Comparison of ENCODE assay signal across 23 mouse cellular contexts in genomic region chr10:56994969-56995368, GRCm38 (mm10).
DNase-seq lines count a peak whose midpoint lies in the region; ATAC-seq lines count a peak whose summit lies in the region.
"Had no signal": no experiment of that assay in that cellular context is flagged by ENCODE, and none has a peak within 500 bp of the region (broad histone marks: within the 10 kb centered on the region; RNA-seq: fewer than 3 reads in every experiment).

No protein-coding gene starts in this region.

- H3K9ac ChIP-seq in embryonic facial prominence, embryonic 14.5 days (ENCODE audit: low read depth, low read length) = no peak overlapping the region
- no peak overlapping the region for H3K9ac ChIP-seq in limb, embryonic 15.5 days
- H3K9ac ChIP-seq in stomach, embryonic 16.5 days (ENCODE audit: low read length) = no peak overlapping the region
- H3K9ac ChIP-seq: embryonic facial prominence, embryonic 13.5 days; forebrain, embryonic 13.5 days; forebrain, embryonic 15.5 days; forebrain, postnatal 0 days had no signal

- H3K36me3 ChIP-seq in embryonic facial prominence, embryonic 14.5 days (ENCODE audit: control insufficient read depth, insufficient read depth, low read length) = no peaks in the 10 kb centered on the region
- no peaks in the 10 kb centered on the region for H3K36me3 ChIP-seq in embryonic facial prominence, embryonic 10.5 days (replicated peaks)
- no peaks in the 10 kb centered on the region for H3K36me3 ChIP-seq in limb, embryonic 15.5 days
- H3K36me3 ChIP-seq in stomach, embryonic 16.5 days (ENCODE audit: control insufficient read depth, insufficient read depth, low read length) = no peaks in the 10 kb centered on the region
- H3K36me3 ChIP-seq: embryonic facial prominence, embryonic 13.5 days; forebrain, embryonic 15.5 days; G1E had no signal

- no peak overlapping the region for H3K27ac ChIP-seq in embryonic facial prominence, embryonic 14.5 days (replicated peaks; ENCODE audit: low read depth, low read length)
- no peak overlapping the region for H3K27ac ChIP-seq in embryonic facial prominence, embryonic 10.5 days (replicated peaks)
- H3K27ac ChIP-seq in limb, embryonic 15.5 days = no peak overlapping the region
- peak overlapping the region; percentile 72 for H3K27ac ChIP-seq in stomach, embryonic 16.5 days (ENCODE audit: low read length)
- H3K27ac ChIP-seq: embryonic facial prominence, embryonic 13.5 days; forebrain, embryonic 13.5 days; forebrain, embryonic 15.5 days had no signal

- no peak overlapping the region for H3K4me3 ChIP-seq in embryonic facial prominence, embryonic 14.5 days (ENCODE audit: low read depth, low read length)
- H3K4me3 ChIP-seq in embryonic facial prominence, embryonic 10.5 days = no peak overlapping the region
- H3K4me3 ChIP-seq in limb, embryonic 15.5 days = no peak overlapping the region
- no peak overlapping the region for H3K4me3 ChIP-seq in stomach, embryonic 16.5 days (replicated peaks; ENCODE audit: low read length)
- H3K4me3 ChIP-seq: embryonic facial prominence, embryonic 13.5 days; forebrain, embryonic 13.5 days; forebrain, embryonic 15.5 days had no signal

- 93% methylated on average over 3 of the region's 3 CpGs for WGBS in embryonic facial prominence, embryonic 14.5 days
- 93% methylated on average over 3 of the region's 3 CpGs for WGBS in embryonic facial prominence, embryonic 10.5 days
- 81% methylated on average over 3 of the region's 3 CpGs for WGBS in limb, embryonic 15.5 days
- 69% methylated on average over 3 of the region's 3 CpGs for WGBS in stomach, embryonic 16.5 days

- no peak for ATAC-seq in embryonic facial prominence, embryonic 14.5 days (ENCODE audit: low read depth)
- ATAC-seq in limb, embryonic 15.5 days (ENCODE audit: insufficient number of reproducible peaks, low FRiP score, low TSS enrichment, low read depth) = peak; percentile 40; the same call in 1 of the 2 replicates
- ATAC-seq in stomach, embryonic 16.5 days (ENCODE audit: insufficient read depth, low FRiP score) = peak; percentile 29; the same call in 1 of the 2 replicates
- ATAC-seq: activated CD4-positive, CD25-positive, alpha-beta regulatory T cell, adult 4 months; CD4-positive, CD25-positive, alpha-beta regulatory T cell, adult 4 months; forebrain, embryonic 13.5 days; forebrain, embryonic 15.5 days; forebrain, postnatal 0 days had no signal

- H3K27me3 ChIP-seq in embryonic facial prominence, embryonic 14.5 days (replicated peaks; ENCODE audit: control insufficient read depth, insufficient read depth, low read length) = no peaks in the 10 kb centered on the region
- H3K27me3 ChIP-seq in embryonic facial prominence, embryonic 10.5 days (replicated peaks; ENCODE audit: low read depth, poor library complexity, severe bottlenecking) = no peaks in the 10 kb centered on the region
- no peaks in the 10 kb centered on the region for H3K27me3 ChIP-seq in limb, embryonic 15.5 days
- H3K27me3 ChIP-seq in stomach, embryonic 16.5 days (ENCODE audit: control insufficient read depth, insufficient read depth, low read length) = no peaks in the 10 kb centered on the region
- H3K27me3 ChIP-seq: CH12.LX; embryonic facial prominence, embryonic 13.5 days; forebrain, embryonic 13.5 days; forebrain, embryonic 15.5 days had no signal

- peak; percentile 53 for DNase-seq in embryonic facial prominence, embryonic 14.5 days (ENCODE audit: low spot score)
- DNase-seq in embryonic facial prominence, embryonic 10.5 days (ENCODE audit: low spot score) = no peak
- no peak for DNase-seq in spleen, postnatal 10 days (ENCODE audit: low spot score in 2 of 2)
- no peak for DNase-seq in neural tube, embryonic 10.5 days (ENCODE audit: extremely low spot score, low spot score)
- DNase-seq: adrenal gland, adult 8-10 months; adrenal gland, postnatal 14 days; adrenal gland, postnatal 36 days; B cell, adult 2 months; cerebellum, adult 11-12 months; cerebellum, adult 2 months; cerebellum, adult 9-10 months; cerebellum, postnatal 10 days; cerebellum, postnatal 25 days; forebrain, postnatal 0 days had no signal

- no peaks in the 10 kb centered on the region for H3K9me3 ChIP-seq in embryonic facial prominence, embryonic 14.5 days (ENCODE audit: control insufficient read depth, low read length)
- no peaks in the 10 kb centered on the region for H3K9me3 ChIP-seq in embryonic facial prominence, embryonic 10.5 days
- H3K9me3 ChIP-seq in limb, embryonic 15.5 days = no peaks in the 10 kb centered on the region
- H3K9me3 ChIP-seq in stomach, embryonic 16.5 days (replicated peaks; ENCODE audit: control insufficient read depth, low read length) = no peaks in the 10 kb centered on the region
- H3K9me3 ChIP-seq: embryonic facial prominence, embryonic 13.5 days; forebrain, embryonic 13.5 days; forebrain, embryonic 15.5 days; G1E had no signal

- H3K4me1 ChIP-seq in embryonic facial prominence, embryonic 14.5 days (ENCODE audit: control insufficient read depth, insufficient read depth, low read length) = no peaks in the 10 kb centered on the region
- H3K4me1 ChIP-seq in embryonic facial prominence, embryonic 10.5 days = 0 out of 2 replicates have a peak, but pooled peaks cover 4% of the 10 kb centered on the region
- H3K4me1 ChIP-seq in limb, embryonic 15.5 days = no peaks in the 10 kb centered on the region
- no peaks in the 10 kb centered on the region for H3K4me1 ChIP-seq in stomach, embryonic 16.5 days (ENCODE audit: control insufficient read depth, insufficient read depth, low read length)

- H3K4me2 ChIP-seq in embryonic facial prominence, embryonic 14.5 days (ENCODE audit: low read depth, low read length) = no peak overlapping the region
- no peak overlapping the region for H3K4me2 ChIP-seq in limb, embryonic 15.5 days
- no peak overlapping the region for H3K4me2 ChIP-seq in stomach, embryonic 16.5 days (ENCODE audit: low read depth, low read length)
- H3K4me2 ChIP-seq: embryonic facial prominence, embryonic 13.5 days; forebrain, embryonic 13.5 days; forebrain, embryonic 15.5 days had no signal
